Mouse (Mus musculus) heart, postnatal 4 days (tissue): ENCODE measurements around the gene Oog3. TPM values are rescaled to one million over a fixed set of nuclear protein-coding genes. Genes with fewer than 3 reads are reported as not detected.

Source experiments
- DNase-seq: peaks from one replicate; pipeline ENCODE4 v3.0.0; 2021
- total RNA-seq, 2 experiments: library from RNA; stranded (reverse); gene quantifications; 2 replicates each; pipeline ENCODE4 v1.2.3; 2021

Oog3 gene
- not detected for total RNA-seq

DNA sequence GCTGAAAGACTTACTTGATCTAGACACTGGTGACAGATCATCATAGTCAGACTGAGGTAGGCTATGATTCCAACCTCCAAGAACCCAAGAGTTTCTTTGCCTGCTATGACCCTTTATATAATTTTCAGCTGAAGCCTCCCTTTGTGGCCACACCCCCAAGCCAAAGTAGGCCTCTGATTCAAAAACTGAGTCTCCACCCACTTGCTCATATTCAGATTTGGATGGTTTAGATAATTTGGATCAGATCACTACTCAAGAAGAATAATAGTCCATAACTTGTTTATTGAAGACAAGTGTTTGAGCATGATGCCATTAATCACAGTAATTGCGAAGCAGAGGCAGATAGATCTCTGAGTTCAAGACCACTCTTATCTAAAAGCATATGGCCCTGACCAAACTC, at the start of gene Oog3:
TSS of gene Oog3 (minus strand) at position 101 of the 400 bp plus-strand sequence.
- DNase-seq: no peak

- DNase-seq: no peak
These were observed 28.0 kb upstream of the Oog3 start, which contains the start of gene Oog2 for GRCm38 (mm10) chr4:144190419-144190818. Gene Oog2, plus strand, starts transcription at chr4:144190719.

Other genes with a start within 250 kb of the Oog3 start
- gene Pramef25, start 211.6 kb downstream of the Oog3 start, total RNA-seq: not detected
- not detected for gene Gm13101, start 195.7 kb downstream of the Oog3 start, total RNA-seq
- gene Pramef17, start 168.3 kb downstream of the Oog3 start, total RNA-seq: not detected
- not detected for gene Pramel4, start 103.5 kb downstream of the Oog3 start, total RNA-seq
- gene Gm13102, start 56.2 kb downstream of the Oog3 start, total RNA-seq: not detected
- gene Oog2, start 28.1 kb upstream of the Oog3 start, total RNA-seq: not detected
- not detected for gene C87977, start 50.7 kb upstream of the Oog3 start, total RNA-seq
- gene Pramel5, start 117.8 kb upstream of the Oog3 start, total RNA-seq: not detected
- gene Gm13128, start 167.6 kb upstream of the Oog3 start, total RNA-seq: not detected
- gene Gm13119, start 195.3 kb upstream of the Oog3 start, total RNA-seq: not detected
- gene Pramef20, start 215.3 kb upstream of the Oog3 start, total RNA-seq: not detected
- gene Pramef12, start 245.8 kb upstream of the Oog3 start, total RNA-seq: not detected